ENCODE assay signal across 14 mouse cellular contexts in the genomic region with DNA sequence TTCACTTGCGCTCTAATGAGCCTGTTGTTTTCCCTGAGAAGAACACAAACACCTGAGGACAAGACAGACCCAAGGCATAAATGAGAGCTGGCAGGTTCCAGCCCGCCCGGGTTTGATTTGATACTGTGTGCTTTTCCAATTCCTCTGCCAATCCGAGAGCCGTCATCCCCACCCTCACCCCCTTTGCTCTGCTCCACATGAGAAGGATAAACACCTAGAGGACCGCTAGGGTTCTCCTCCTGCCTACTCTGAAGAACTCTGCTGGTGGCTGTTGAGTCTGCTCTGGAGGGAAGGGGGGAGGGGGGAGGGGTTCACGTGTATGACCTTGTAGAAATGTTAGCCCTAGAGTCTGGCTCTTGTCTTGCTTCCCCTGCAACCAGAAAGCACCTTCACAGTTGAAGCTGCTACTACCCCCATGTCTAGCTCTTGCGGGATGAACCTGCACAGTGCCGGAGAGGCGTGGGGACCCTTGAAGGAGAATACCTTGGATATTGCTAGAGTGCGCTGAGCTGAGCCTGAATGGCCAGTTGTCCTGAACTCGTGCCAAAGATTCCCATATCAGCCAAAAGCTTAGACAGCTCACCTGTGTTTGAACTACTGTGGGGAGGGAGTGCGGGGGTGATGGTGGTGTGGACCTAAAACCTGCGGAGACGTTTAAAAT.
A peak's percentile ranks its signal among the peaks of the same experiment; 100 is the strongest.
DNase-seq lines count a peak whose midpoint lies in the region; ATAC-seq and TF ChIP-seq lines count a peak whose summit lies in the region.
"Had no signal": no experiment of that assay in that cellular context is flagged by ENCODE, and none has a peak within 500 bp of the region (broad histone marks: within the 10 kb centered on the region; RNA-seq: fewer than 3 reads in every experiment).

No protein-coding gene starts in this region.

- TF ChIP-seq CTCF in E14TG2a.4 (conservative IDR thresholded peaks at IDR 0.05; ENCODE audit: low read length), result no peak

- no peak for DNase-seq in heart, postnatal 25 days (ENCODE audit: low spot score)
- DNase-seq in R1 (ENCODE audit: low read depth, low spot score), result peak; percentile 27
- no peak for DNase-seq in adrenal gland, adult 18-20 months (ENCODE audit: low spot score in 2 of 2)
- no peak for DNase-seq in embryo, embryonic 9.5 days (ENCODE audit: extremely low spot score)
- no peak for DNase-seq in spleen, postnatal 14 days (ENCODE audit: low spot score in 2 of 2)
- DNase-seq: adrenal gland, adult 2 months; cerebellum, adult 11 months; gastrocnemius, postnatal 36 days; thymus, postnatal 25 days had no signal

- H3K4me2 ChIP-seq in heart, embryonic 16.5 days (ENCODE audit: low read depth, low read length), result peak overlapping the region; percentile 6; the same call in 1 of the 2 replicates
- peak overlapping the region; percentile 33 for H3K4me2 ChIP-seq in hindbrain, embryonic 15.5 days
- H3K4me2 ChIP-seq: liver, embryonic 12.5 days had no signal

- H3K9me3 ChIP-seq in heart, embryonic 16.5 days (replicated peaks; ENCODE audit: control insufficient read depth, low read length), result no peaks in the 10 kb centered on the region
- no peaks in the 10 kb centered on the region for H3K9me3 ChIP-seq in E14TG2a.4 (ENCODE audit: low read length)
- H3K9me3 ChIP-seq in hindbrain, embryonic 15.5 days, result no peaks in the 10 kb centered on the region
- H3K9me3 ChIP-seq: liver, embryonic 12.5 days had no signal

- WGBS in heart, embryonic 16.5 days, result 42% methylated on average over 15 of the region's 15 CpGs
- WGBS in hindbrain, embryonic 15.5 days, result 32% methylated on average over 15 of the region's 15 CpGs

- H3K27ac ChIP-seq in heart, embryonic 16.5 days (ENCODE audit: low read length), result no peak overlapping the region
- H3K27ac ChIP-seq in hindbrain, embryonic 15.5 days (replicated peaks), result peak overlapping the region; percentile 48; the same call in 1 of the 2 replicates
- H3K27ac ChIP-seq: liver, embryonic 12.5 days had no signal

- no peaks in the 10 kb centered on the region for H3K4me1 ChIP-seq in heart, embryonic 16.5 days (ENCODE audit: control insufficient read depth, insufficient read depth, low read length)
- peaks cover 15% of the 10 kb centered on the region for H3K4me1 ChIP-seq in E14TG2a.4 (replicated peaks; ENCODE audit: low read depth, low read length)
- peaks cover 19% of the 10 kb centered on the region for H3K4me1 ChIP-seq in hindbrain, embryonic 15.5 days (replicated peaks)
- H3K4me1 ChIP-seq: liver, embryonic 12.5 days had no signal

- no peak for ATAC-seq in heart, embryonic 16.5 days (replicated peaks; ENCODE audit: extremely low read depth, insufficient read depth, low FRiP score)
- peak; percentile 62; the same call in 1 of the 2 replicates for ATAC-seq in hindbrain, embryonic 15.5 days (ENCODE audit: low FRiP score, low read depth)
- ATAC-seq: intestine, embryonic 16.5 days; liver, embryonic 12.5 days had no signal

- H3K9ac ChIP-seq in heart, embryonic 16.5 days (ENCODE audit: low read length), result no peak overlapping the region
- no peak overlapping the region for H3K9ac ChIP-seq in hindbrain, embryonic 15.5 days
- H3K9ac ChIP-seq: liver, embryonic 12.5 days had no signal

- H3K4me3 ChIP-seq in heart, embryonic 16.5 days (ENCODE audit: low read length), result no peak overlapping the region
- H3K4me3 ChIP-seq in E14TG2a.4 (replicated peaks; ENCODE audit: low read length), result peak overlapping the region; percentile 17; the same call in 1 of the 2 replicates
- H3K4me3 ChIP-seq in hindbrain, embryonic 15.5 days, result no peak overlapping the region
- H3K4me3 ChIP-seq: liver, embryonic 12.5 days had no signal

- no peaks in the 10 kb centered on the region for H3K27me3 ChIP-seq in heart, embryonic 16.5 days (ENCODE audit: control insufficient read depth, insufficient read depth, low read length)
- 0 out of 2 replicates have a peak, but pooled peaks cover 3% of the 10 kb centered on the region for H3K27me3 ChIP-seq in E14TG2a.4 (ENCODE audit: insufficient read depth, low read length)
- 0 out of 2 replicates have a peak, but pooled peaks cover 3% of the 10 kb centered on the region for H3K27me3 ChIP-seq in hindbrain, embryonic 15.5 days

- intact Hi-C loops in heart, postnatal 25 days (cut with DNase I), result no loop called here

- no peaks in the 10 kb centered on the region for H3K36me3 ChIP-seq in heart, embryonic 16.5 days (ENCODE audit: control insufficient read depth, insufficient read depth)
- H3K36me3 ChIP-seq in E14TG2a.4 (ENCODE audit: insufficient read depth, low read length), result no peaks in the 10 kb centered on the region
- no peaks in the 10 kb centered on the region for H3K36me3 ChIP-seq in hindbrain, embryonic 15.5 days
- H3K36me3 ChIP-seq: liver, embryonic 12.5 days had no signal
